Mouse (Mus musculus) midbrain, embryonic 15.5 days (tissue): ENCODE data around the gene Zfyve21. TPM values are rescaled to one million over a fixed set of nuclear protein-coding genes. Genes with fewer than 3 reads are reported as not detected.

Experiments used
- ATAC-seq: fragments of 200-750 bp; cut with Nextera tagmentation; replicated peaks from 2 replicates; pipeline ENCODE4 v1.8.0; 2017; ENCODE audit warnings: moderate TSS enrichment
- H3K27ac ChIP-seq: fragments of 300-500 bp; sonication (generic); 2 replicates; pipeline ENCODE4 v1.5.1; 2015; ENCODE audit warnings: mild to moderate bottlenecking, inconsistent platforms
- H3K27me3 ChIP-seq: fragments of 300-500 bp; sonication (generic); replicated peaks from 2 replicates; pipeline ENCODE4 v1.6.1; 2015; ENCODE audit warnings: inconsistent platforms
- H3K36me3 ChIP-seq: fragments of 300-500 bp; sonication (generic); replicated peaks from 2 replicates; pipeline ENCODE4 v1.6.1; 2015; ENCODE audit warnings: inconsistent platforms
- H3K4me1 ChIP-seq: fragments of 300-500 bp; sonication (generic); 2 replicates; pipeline ENCODE4 v1.6.1; 2015; ENCODE audit warnings: inconsistent platforms
- H3K4me2 ChIP-seq: fragments of 300-500 bp; sonication (generic); 2 replicates; pipeline ENCODE4 v1.6.1; 2015; ENCODE audit warnings: inconsistent platforms, mild to moderate bottlenecking, moderate library complexity
- H3K4me3 ChIP-seq: fragments of 300-500 bp; sonication (generic); 2 replicates; pipeline ENCODE4 v1.5.1; 2015; ENCODE audit warnings: mild to moderate bottlenecking, inconsistent platforms
- H3K9ac ChIP-seq: fragments of 300-500 bp; sonication (generic); 2 replicates; pipeline ENCODE4 v1.6.1; 2015; ENCODE audit warnings: mild to moderate bottlenecking, inconsistent platforms
- H3K9me3 ChIP-seq: fragments of 300-500 bp; sonication (generic); 2 replicates; pipeline ENCODE4 v1.6.1; 2016; ENCODE audit warnings: inconsistent platforms
- WGBS: fragments of 180-500 bp; shearing (Covaris S2); methylation state at CpG from one replicate; pipeline ENCODE4 v1.1.7; 2015; ENCODE audit warnings: mixed read lengths; 5-methylcytosine and 5-hydroxymethylcytosine counted together
- polyA plus RNA-seq: library from polyadenylated mRNA; unstranded; fragments of >200 nt; fragmentation: Nextera tagmentation; extraction: Ambion mirVana; gene quantifications from 2 replicates; pipeline ENCODE4 v1.2.1, GENCODE M21; 2015

The Zfyve21 gene
- polyA plus RNA-seq, 1 experiment from 2014 or later = 32.3 TPM

- no peak overlapping the region for H3K4me2 ChIP-seq
- H3K4me1 ChIP-seq = 0 out of 2 replicates have a peak, but pooled peaks cover 3% of the 10 kb centered on the region
- whole genome bisulfite sequencing = 72% methylated on average over 10 of the region's 10 CpGs
- 0 out of 2 replicates have a peak, but pooled peaks cover 3% of the 10 kb centered on the region for H3K36me3 ChIP-seq
- no peaks in the 10 kb centered on the region for H3K27me3 ChIP-seq
- no peaks in the 10 kb centered on the region for H3K9me3 ChIP-seq
- H3K27ac ChIP-seq = no peak overlapping the region
- no peak overlapping the region for H3K9ac ChIP-seq
- no peak overlapping the region for H3K4me3 ChIP-seq
- no peak for ATAC-seq
Observed at GRCm38 (mm10) chr12:111853011-111853436, 39.1 kb downstream of the Zfyve21 start.

- Histone ChIP-seq H3K4me3 (no peak overlapping the region), H3K4me2 (no peak overlapping the region), H3K27ac (no peak overlapping the region), H3K4me1 (0 out of 2 replicates have a peak, but pooled peaks cover 3% of the 10 kb centered on the region), H3K9ac (no peak overlapping the region), H3K9me3 (no peaks in the 10 kb centered on the region), H3K27me3 (no peaks in the 10 kb centered on the region), H3K36me3 (0 out of 2 replicates have a peak, but pooled peaks cover 7% of the 10 kb centered on the region)
- 75% methylated on average over 4 of the region's 4 CpGs for WGBS
- ATAC-seq = no peak
Observed at GRCm38 (mm10) chr12:111853546-111853945, 39.6 kb downstream of the Zfyve21 start.

DNA sequence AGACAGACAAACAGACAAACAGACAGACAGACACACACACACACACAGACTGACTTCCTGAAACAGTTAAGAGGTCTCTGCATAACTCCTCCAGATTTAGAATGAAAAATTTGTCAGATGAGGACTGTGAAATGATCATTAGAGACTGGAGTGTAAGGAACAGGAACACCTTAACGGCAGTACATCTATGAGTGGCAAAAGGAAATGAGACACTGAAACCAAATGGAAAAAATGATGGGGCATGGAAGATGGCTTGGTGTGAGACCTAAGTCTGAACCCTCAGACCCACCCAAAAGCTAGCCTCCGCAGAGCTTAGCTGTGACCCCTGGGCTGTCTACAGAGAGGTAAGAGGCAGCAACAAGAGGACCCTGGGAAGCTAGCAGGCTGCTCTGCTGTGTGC lies 41.5 kb downstream of the Zfyve21 start:
- Histone ChIP-seq H3K27me3 (no peaks in the 10 kb centered on the region), H3K9me3 (no peaks in the 10 kb centered on the region), H3K4me1 (0 out of 2 replicates have a peak, but pooled peaks cover 3% of the 10 kb centered on the region), H3K9ac (no peak overlapping the region), H3K4me2 (no peak overlapping the region), H3K36me3 (0 out of 2 replicates have a peak, but pooled peaks cover 7% of the 10 kb centered on the region), H3K4me3 (no peak overlapping the region), H3K27ac (no peak overlapping the region)
- WGBS = 100% methylated on average over 2 of the region's 2 CpGs
- ATAC-seq = no peak

GRCm38 (mm10) chr12:111864206-111864824 lies 50.3 kb downstream of the Zfyve21 start:
- H3K9me3 ChIP-seq = no peaks in the 10 kb centered on the region
- 0 out of 2 replicates have a peak, but pooled peaks cover 9% of the 10 kb centered on the region for H3K36me3 ChIP-seq
- H3K27ac ChIP-seq = no peak overlapping the region
- H3K4me3 ChIP-seq = no peak overlapping the region
- WGBS = 88% methylated on average over 4 of the region's 4 CpGs
- H3K4me2 ChIP-seq = no peak overlapping the region
- H3K27me3 ChIP-seq = no peaks in the 10 kb centered on the region
- ATAC-seq = no peak
- no peaks in the 10 kb centered on the region for H3K4me1 ChIP-seq
- no peak overlapping the region for H3K9ac ChIP-seq

DNA sequence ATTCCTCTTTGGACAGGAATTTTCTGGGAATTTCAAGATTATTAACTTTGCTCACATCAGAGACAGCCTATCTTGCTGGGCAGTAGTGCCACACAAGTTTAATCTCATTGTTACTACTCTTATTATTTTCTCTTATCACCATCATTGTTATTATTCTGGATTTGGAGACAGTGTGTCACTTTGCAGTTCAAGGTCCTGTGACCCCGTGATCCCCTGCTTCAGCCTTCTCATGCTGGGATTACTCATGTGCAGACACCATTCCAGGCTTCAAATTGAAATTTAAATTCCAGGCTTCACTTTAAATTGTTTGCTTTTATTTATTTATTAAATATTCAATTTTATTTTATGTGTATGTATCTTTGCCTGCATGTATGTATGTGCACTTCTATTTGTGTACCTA lies 55.8 kb downstream of the Zfyve21 start:
- Histone ChIP-seq H3K4me3 (no peak overlapping the region), H3K4me1 (no peaks in the 10 kb centered on the region), H3K9ac (no peak overlapping the region), H3K9me3 (no peaks in the 10 kb centered on the region), H3K27me3 (no peaks in the 10 kb centered on the region), H3K4me2 (no peak overlapping the region), H3K36me3 (peaks cover 9% of the 10 kb centered on the region; the same call in 1 of the 2 replicates), H3K27ac (no peak overlapping the region)
- WGBS = 83% methylated on average over 1 of the region's 1 CpGs
- no peak for ATAC-seq

DNA sequence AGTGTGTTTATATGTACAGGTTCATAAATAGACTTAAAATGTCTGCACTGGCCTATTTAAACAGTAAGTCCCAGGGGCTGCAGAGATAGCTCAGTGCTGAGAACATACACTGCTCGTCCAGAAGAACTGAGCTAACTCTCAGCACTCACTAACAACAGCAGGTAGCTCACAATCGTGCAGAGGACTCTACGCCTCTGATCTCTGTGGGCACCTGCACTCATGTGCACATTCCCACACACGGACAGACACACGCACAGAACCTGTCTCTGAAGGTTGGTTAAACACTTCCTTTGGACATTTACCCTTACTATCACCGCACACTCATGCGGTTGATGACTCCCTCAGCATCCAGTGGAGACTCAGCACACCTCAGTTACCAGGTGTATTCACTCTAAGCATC lies 56.8 kb downstream of the Zfyve21 start:
- H3K4me3 ChIP-seq = no peak overlapping the region
- no peak overlapping the region for H3K27ac ChIP-seq
- H3K4me2 ChIP-seq = no peak overlapping the region
- H3K4me1 ChIP-seq = no peaks in the 10 kb centered on the region
- no peaks in the 10 kb centered on the region for H3K9me3 ChIP-seq
- H3K9ac ChIP-seq = no peak overlapping the region
- H3K27me3 ChIP-seq = no peaks in the 10 kb centered on the region
- ATAC-seq = no peak
- H3K36me3 ChIP-seq = peaks cover 9% of the 10 kb centered on the region; the same call in 1 of the 2 replicates
- 90% methylated on average over 7 of the region's 7 CpGs for WGBS

- H3K36me3 ChIP-seq = peaks cover 9% of the 10 kb centered on the region; the same call in 1 of the 2 replicates
- no peak overlapping the region for H3K4me2 ChIP-seq
- H3K27ac ChIP-seq = no peak overlapping the region
- WGBS = 88% methylated on average over 5 of the region's 5 CpGs
- H3K4me1 ChIP-seq = no peaks in the 10 kb centered on the region
- no peak overlapping the region for H3K4me3 ChIP-seq
- ATAC-seq = no peak
- no peaks in the 10 kb centered on the region for H3K27me3 ChIP-seq
- H3K9ac ChIP-seq = no peak overlapping the region
- no peaks in the 10 kb centered on the region for H3K9me3 ChIP-seq
Observed at GRCm38 (mm10) chr12:111872079-111872478, 58.1 kb downstream of the Zfyve21 start.

DNA sequence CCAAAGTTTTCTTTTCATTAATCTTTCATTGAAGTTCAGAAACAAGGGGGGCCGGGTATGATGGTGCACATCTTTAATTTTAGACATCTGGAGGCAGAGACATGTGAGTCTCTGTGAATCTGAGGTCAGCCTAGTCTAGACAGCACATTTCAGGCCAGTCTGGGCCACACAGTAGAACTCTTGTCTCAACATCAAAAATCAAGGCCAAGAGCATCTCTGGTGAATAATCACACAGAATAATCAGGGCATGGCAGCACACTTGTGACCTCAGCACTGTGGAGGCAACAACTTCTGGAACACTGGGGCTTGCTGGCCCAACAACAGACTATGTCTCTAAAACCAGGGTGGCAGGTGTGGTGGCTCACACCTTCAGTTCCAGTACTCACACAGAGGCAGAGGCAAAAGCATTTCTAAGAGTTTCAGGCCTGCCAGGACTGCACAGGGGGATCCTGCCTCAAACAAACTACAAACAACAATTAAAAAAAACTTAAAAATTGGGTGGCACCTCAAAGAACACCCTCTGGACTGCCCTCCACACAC lies 60.7 kb downstream of the Zfyve21 start:
- Histone ChIP-seq H3K4me3 (no peak overlapping the region), H3K27me3 (no peaks in the 10 kb centered on the region), H3K36me3 (no peaks in the 10 kb centered on the region; the same call in 1 of the 2 replicates), H3K9me3 (no peaks in the 10 kb centered on the region), H3K4me2 (no peak overlapping the region), H3K27ac (no peak overlapping the region), H3K4me1 (no peaks in the 10 kb centered on the region), H3K9ac (no peak overlapping the region)
- 69% methylated on average over 1 of the region's 1 CpGs for WGBS
- no peak for ATAC-seq

DNA sequence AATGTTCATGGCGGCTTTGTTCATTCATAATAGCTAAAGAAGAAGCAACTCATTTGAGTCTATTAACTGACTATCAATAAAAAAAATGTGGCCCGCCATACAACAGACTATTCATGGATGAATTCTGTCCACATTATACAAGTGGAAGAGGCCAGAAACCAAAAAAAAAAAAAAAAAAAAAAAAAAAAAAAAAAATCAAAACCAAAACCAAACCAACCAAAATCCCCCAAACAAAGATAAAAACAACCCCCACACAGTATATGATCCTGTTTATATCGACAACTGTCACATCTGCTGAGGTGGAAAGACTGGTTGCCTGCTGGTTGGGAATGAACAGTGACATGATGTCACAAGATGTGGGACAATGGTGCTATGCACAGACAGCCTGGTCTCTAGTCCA lies 61.5 kb downstream of the Zfyve21 start:
- no peaks in the 10 kb centered on the region; the same call in 1 of the 2 replicates for H3K36me3 ChIP-seq
- 81% methylated on average over 3 of the region's 3 CpGs for WGBS

DNA sequence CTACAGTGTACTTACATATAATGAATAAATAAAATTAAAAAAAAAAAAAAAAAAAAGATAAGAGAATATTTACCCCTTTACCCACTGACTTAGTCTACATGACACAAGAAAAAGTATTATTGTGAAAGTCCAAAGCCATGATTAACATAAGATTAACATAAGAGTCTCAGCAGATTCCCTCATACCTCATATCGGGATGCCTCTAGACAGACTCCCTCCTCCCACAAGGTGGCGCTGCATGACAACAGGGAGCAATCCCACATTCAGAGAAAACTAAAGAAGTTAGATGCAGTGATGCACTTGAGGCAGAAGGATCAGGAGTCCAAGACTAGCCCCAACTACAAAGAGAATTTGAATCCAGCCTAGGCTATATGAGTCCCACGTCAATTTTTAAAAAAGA lies 64.2 kb downstream of the Zfyve21 start:
- no peaks in the 10 kb centered on the region for H3K9me3 ChIP-seq

More for the DNA sequence above, 61.5 kb downstream of the Zfyve21 start:
- Histone ChIP-seq H3K4me2 (no peak overlapping the region), H3K4me1 (no peaks in the 10 kb centered on the region), H3K27ac (no peak overlapping the region), H3K9me3 (no peaks in the 10 kb centered on the region), H3K27me3 (no peaks in the 10 kb centered on the region), H3K9ac (no peak overlapping the region), H3K4me3 (no peak overlapping the region)
- no peak for ATAC-seq

More for the DNA sequence above, 64.2 kb downstream of the Zfyve21 start:
- H3K36me3 ChIP-seq = no peaks in the 10 kb centered on the region
- no peak overlapping the region for H3K9ac ChIP-seq
- H3K4me2 ChIP-seq = no peak overlapping the region
- H3K4me3 ChIP-seq = no peak overlapping the region
- peak; percentile 52; the same call in 1 of the 2 replicates for ATAC-seq
- H3K27me3 ChIP-seq = no peaks in the 10 kb centered on the region
- H3K27ac ChIP-seq = no peak overlapping the region
- H3K4me1 ChIP-seq = no peaks in the 10 kb centered on the region
- WGBS = 11% methylated on average over 3 of the region's 3 CpGs
